Mouse (Mus musculus): ENCODE data around the gene C2cd4a.

DNA sequence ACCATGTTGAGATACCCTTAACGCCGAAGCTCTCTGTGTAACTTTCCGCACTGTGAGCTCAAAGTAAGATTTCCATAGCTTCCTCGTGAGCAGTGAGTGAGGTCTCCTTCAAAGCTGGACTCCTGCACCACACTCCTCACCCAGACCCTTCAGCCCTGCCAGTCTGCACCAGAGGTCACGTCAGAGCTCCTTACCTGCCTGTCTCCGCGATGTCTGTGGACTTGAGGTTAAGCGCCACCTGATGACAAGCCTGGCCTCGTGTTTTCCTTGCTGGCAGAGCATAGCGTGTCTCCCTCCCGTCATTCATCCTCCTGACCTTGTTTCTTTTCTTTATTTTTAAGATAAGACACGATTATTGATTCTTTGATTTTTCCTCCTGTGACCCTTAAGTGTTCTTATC, 17.3 kb upstream of the C2cd4a start:
- TF ChIP-seq EP300 (IDR thresholded peaks at IDR 0.05; ENCODE audit: low read depth) (no peak), CTCF (IDR thresholded peaks at IDR 0.05; ENCODE audit: low read depth) (no peak)

Measured in heart, postnatal 0 days (tissue).